Mouse (Mus musculus) R1 (cell line): Measurements from ENCODE around the gene Zxdc.

Experiments used
- DNase-seq: peaks from one replicate; pipeline ENCODE4 v3.0.0-alpha.2; 2018; ENCODE audit warnings: low read depth, low spot score

Zxdc gene

DNA sequence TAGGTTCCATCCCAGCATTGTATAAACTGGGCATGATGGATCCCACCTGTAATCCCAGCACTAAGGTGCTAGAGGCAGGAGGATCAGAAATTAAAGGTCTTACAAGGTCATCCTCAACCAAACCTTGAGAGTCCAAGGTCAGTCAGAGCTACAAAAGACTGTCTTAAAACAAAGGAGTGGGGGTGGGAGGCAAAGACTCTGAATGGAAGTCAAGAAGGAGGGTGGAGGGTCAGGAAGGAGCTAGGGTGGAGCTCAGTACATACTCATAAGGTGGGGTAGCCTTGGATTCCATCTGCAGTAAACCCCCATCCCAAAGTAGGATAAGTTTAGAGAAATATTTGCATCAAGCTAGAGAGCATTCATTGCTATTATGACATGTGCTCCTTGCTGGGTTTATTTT is 83.3 kb downstream of the Zxdc start:
- DNase-seq = peak; percentile 95
